Mouse (Mus musculus): ENCODE measurements around the gene Fas.

DNA sequence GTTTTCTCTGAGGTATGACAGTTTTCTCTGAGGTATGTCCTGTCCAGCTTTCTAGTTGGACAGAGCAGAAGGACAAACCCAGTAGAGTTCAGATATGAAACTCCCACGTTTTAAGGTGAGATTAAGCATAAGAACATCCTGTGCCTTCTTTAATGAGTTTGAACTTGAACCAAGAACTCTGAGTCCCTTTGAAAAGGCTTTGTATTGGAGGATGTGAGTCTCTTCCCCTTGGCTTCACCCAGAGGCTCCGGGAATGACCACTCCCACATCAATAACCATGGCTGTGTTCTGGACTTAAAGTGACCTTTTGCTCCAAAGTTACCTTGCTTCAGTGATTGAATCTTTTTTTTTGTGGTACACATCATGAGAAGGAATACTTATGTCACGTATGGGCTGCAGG is 37.6 kb downstream of the Fas start:
- TF ChIP-seq CTCF (IDR thresholded peaks at IDR 0.05; ENCODE audit: insufficient read depth, low read depth, low read length), result no peak
- no peak for TF ChIP-seq POLR2A (IDR thresholded peaks at IDR 0.05; ENCODE audit: insufficient read depth, low read depth, low read length)
